Mouse (Mus musculus) heart, postnatal 0 days (tissue): ENCODE results near the gene Mbnl2. TPM values are rescaled to one million over a fixed set of nuclear protein-coding genes. Genes with fewer than 3 reads are reported as not detected.

Source experiments
- ATAC-seq: fragments of 200-750 bp; cut with Nextera tagmentation; 2 replicates; pipeline ENCODE4 v1.8.0; 2017; ENCODE audit warnings: low read depth, moderate number of reproducible peaks, moderate library complexity; ENCODE audit not compliant: insufficient read depth
- DNase-seq: peaks from one replicate; pipeline ENCODE4 v3.0.0-alpha.2; 2016; ENCODE audit warnings: low spot score
- H3K27ac ChIP-seq: fragments of 300-500 bp; sonication (generic); 2 replicates; pipeline ENCODE4 v1.5.1; 2014; ENCODE audit warnings: low read depth, mild to moderate bottlenecking
- H3K27me3 ChIP-seq: fragments of 300-500 bp; sonication (generic); 2 replicates; pipeline ENCODE4 v1.6.1; 2014; ENCODE audit warnings: low read length, mixed read lengths; ENCODE audit not compliant: control insufficient read depth, insufficient read depth
- H3K36me3 ChIP-seq: fragments of 300-500 bp; sonication (generic); replicated peaks from 2 replicates; pipeline ENCODE4 v1.6.1; 2014; ENCODE audit warnings: low read length, mixed read lengths; ENCODE audit not compliant: control insufficient read depth, insufficient read depth
- H3K4me1 ChIP-seq: fragments of 300-500 bp; sonication (generic); 2 replicates; pipeline ENCODE4 v1.6.1; 2014; ENCODE audit warnings: antibody characterized with exemption; ENCODE audit not compliant: control insufficient read depth, insufficient read depth
- H3K4me2 ChIP-seq: fragments of 300-500 bp; sonication (generic); 2 replicates; pipeline ENCODE4 v1.6.1; 2014; ENCODE audit warnings: low read depth, mild to moderate bottlenecking, low read length, moderate library complexity
- H3K4me3 ChIP-seq: fragments of 300-500 bp; sonication (generic); 2 replicates; pipeline ENCODE4 v1.5.1; 2014; ENCODE audit warnings: low read depth, low read length
- H3K9ac ChIP-seq: fragments of 300-500 bp; sonication (generic); replicated peaks from 2 replicates; pipeline ENCODE4 v1.6.1; 2014; ENCODE audit warnings: low read depth, low read length, mixed read lengths
- H3K9me3 ChIP-seq: fragments of 300-500 bp; sonication (generic); replicated peaks from 2 replicates; pipeline ENCODE4 v1.6.1; 2016; ENCODE audit warnings: low read length; ENCODE audit not compliant: control insufficient read depth
- CTCF ChIP-seq: IDR thresholded peaks from 2 replicates; pipeline ENCODE4 v1.5.1; 2016; ENCODE audit warnings: antibody characterized with exemption, control low read depth, low read depth
- EP300 ChIP-seq: IDR thresholded peaks from 2 replicates; pipeline ENCODE4 v1.6.1; 2016; ENCODE audit warnings: antibody characterized with exemption, low read depth
- whole genome bisulfite sequencing: fragments of 180-500 bp; shearing (Covaris S2); extraction: QIAGEN DNeasy Blood & Tissue Kit; methylation state at CpG from one replicate; pipeline ENCODE4 v1.1.7; 2014; 5-methylcytosine and 5-hydroxymethylcytosine counted together
- polyA plus RNA-seq: library from polyadenylated mRNA; unstranded; fragments of >200 nt; fragmentation: Nextera tagmentation; extraction: Ambion mirVana; gene quantifications from 2 replicates; pipeline ENCODE4 v1.2.1, GENCODE M21; 2015
- total RNA-seq: library from RNA; depleted of rRNA; stranded (reverse); fragments of >200 nt; gene quantifications from 2 replicates; pipeline ENCODE4 v1.2.3, GENCODE M21; 2014; ENCODE audit warnings: low replicate concordance

Gene Mbnl2
- total and polyA plus RNA-seq, 2 experiments from 2014 or later, result 137 to 288 TPM

GRCm38 (mm10) chr14:120257483-120257882 lies 18.0 kb upstream of the Mbnl2 start:
- no peaks in the 10 kb centered on the region for H3K36me3 ChIP-seq
- no peak for ATAC-seq
- no peaks in the 10 kb centered on the region for H3K4me1 ChIP-seq
- no peak overlapping the region for H3K4me3 ChIP-seq
- H3K27ac ChIP-seq, result no peak overlapping the region
- H3K27me3 ChIP-seq, result no peaks in the 10 kb centered on the region
- WGBS, result 77% methylated on average over 6 of the region's 6 CpGs
- DNase-seq, result no peak
- H3K4me2 ChIP-seq, result no peak overlapping the region
- no peaks in the 10 kb centered on the region for H3K9me3 ChIP-seq
- no peak for TF ChIP-seq CTCF
- no peak for TF ChIP-seq EP300
- H3K9ac ChIP-seq, result no peak overlapping the region

- H3K4me2 ChIP-seq, result no peak overlapping the region
- H3K4me3 ChIP-seq, result no peak overlapping the region
- 80% methylated on average over 1 of the region's 1 CpGs for WGBS
- no peaks in the 10 kb centered on the region for H3K4me1 ChIP-seq
- no peak for ATAC-seq
- no peaks in the 10 kb centered on the region for H3K27me3 ChIP-seq
- H3K9ac ChIP-seq, result no peak overlapping the region
- H3K36me3 ChIP-seq, result no peaks in the 10 kb centered on the region
- no peak for DNase-seq
- no peak overlapping the region for H3K27ac ChIP-seq
- no peak for TF ChIP-seq EP300
- no peak for TF ChIP-seq CTCF
- no peaks in the 10 kb centered on the region for H3K9me3 ChIP-seq
These were observed 16.0 kb upstream of the Mbnl2 start for GRCm38 (mm10) chr14:120259426-120259825.

GRCm38 (mm10) chr14:120261606-120262005 lies 13.9 kb upstream of the Mbnl2 start:
- WGBS, result 83% methylated on average over 11 of the region's 11 CpGs
- Histone ChIP-seq H3K4me3 (no peak overlapping the region), H3K9me3 (no peaks in the 10 kb centered on the region), H3K9ac (no peak overlapping the region), H3K36me3 (no peaks in the 10 kb centered on the region), H3K27ac (no peak overlapping the region), H3K27me3 (no peaks in the 10 kb centered on the region), H3K4me2 (no peak overlapping the region), H3K4me1 (no peaks in the 10 kb centered on the region)
- ATAC-seq (no peak), DNase-seq (no peak)
- TF ChIP-seq EP300 (no peak), CTCF (no peak)

- ATAC-seq, result no peak
- no peak for DNase-seq
- H3K9ac ChIP-seq, result no peak overlapping the region
- no peak overlapping the region for H3K4me3 ChIP-seq
- no peaks in the 10 kb centered on the region for H3K36me3 ChIP-seq
- H3K27ac ChIP-seq, result no peak overlapping the region
- 88% methylated on average over 14 of the region's 14 CpGs for WGBS
- TF ChIP-seq EP300 (no peak), CTCF (no peak)
- no peaks in the 10 kb centered on the region for H3K9me3 ChIP-seq
- H3K27me3 ChIP-seq, result no peaks in the 10 kb centered on the region
- no peak overlapping the region for H3K4me2 ChIP-seq
- H3K4me1 ChIP-seq, result no peaks in the 10 kb centered on the region
These were observed 12.6 kb upstream of the Mbnl2 start for GRCm38 (mm10) chr14:120262660-120263379.

- Histone ChIP-seq H3K27me3 (no peaks in the 10 kb centered on the region), H3K9ac (no peak overlapping the region), H3K9me3 (no peaks in the 10 kb centered on the region), H3K4me3 (no peak overlapping the region), H3K27ac (no peak overlapping the region), H3K36me3 (no peaks in the 10 kb centered on the region), H3K4me1 (no peaks in the 10 kb centered on the region), H3K4me2 (no peak overlapping the region)
- TF ChIP-seq CTCF (peak; percentile 59), EP300 (no peak)
- ATAC-seq (no peak), DNase-seq (no peak)
- 79% methylated on average over 11 of the region's 11 CpGs for WGBS
These were observed 11.9 kb upstream of the Mbnl2 start for GRCm38 (mm10) chr14:120263380-120264135.
